Mouse (Mus musculus) testis, postnatal 14 days (tissue): Measurements from ENCODE around the gene Tmem205.

Experiments used
- DNase-seq: peaks from one replicate; pipeline ENCODE4 v3.0.0; 2021; ENCODE audit warnings: low spot score

The Tmem205 gene

DNA sequence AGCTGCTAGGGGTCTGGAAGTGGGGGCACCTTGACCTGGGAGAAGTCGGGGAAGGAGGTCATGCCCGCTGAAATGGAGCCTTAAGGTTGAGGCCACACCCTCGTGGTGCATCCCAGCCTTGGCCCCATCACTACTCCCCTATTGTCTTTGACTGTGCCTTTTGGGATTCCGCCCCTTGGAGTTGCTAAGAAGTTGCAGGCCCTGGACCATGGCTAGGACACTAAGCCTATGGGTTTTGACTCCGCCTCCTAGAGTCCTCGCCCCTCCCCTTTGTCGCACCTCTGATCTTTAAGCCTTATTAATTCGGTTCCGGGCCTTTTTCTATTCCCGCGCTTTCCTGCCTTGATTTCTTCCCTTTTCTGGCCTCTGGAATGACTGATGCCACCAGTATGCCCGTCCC, 16.3 kb upstream of the Tmem205 start:
- DNase-seq = no peak

GRCm38 (mm10) chr9:21943046-21943445, 15.7 kb upstream of the Tmem205 start:
- no peak for DNase-seq

DNA sequence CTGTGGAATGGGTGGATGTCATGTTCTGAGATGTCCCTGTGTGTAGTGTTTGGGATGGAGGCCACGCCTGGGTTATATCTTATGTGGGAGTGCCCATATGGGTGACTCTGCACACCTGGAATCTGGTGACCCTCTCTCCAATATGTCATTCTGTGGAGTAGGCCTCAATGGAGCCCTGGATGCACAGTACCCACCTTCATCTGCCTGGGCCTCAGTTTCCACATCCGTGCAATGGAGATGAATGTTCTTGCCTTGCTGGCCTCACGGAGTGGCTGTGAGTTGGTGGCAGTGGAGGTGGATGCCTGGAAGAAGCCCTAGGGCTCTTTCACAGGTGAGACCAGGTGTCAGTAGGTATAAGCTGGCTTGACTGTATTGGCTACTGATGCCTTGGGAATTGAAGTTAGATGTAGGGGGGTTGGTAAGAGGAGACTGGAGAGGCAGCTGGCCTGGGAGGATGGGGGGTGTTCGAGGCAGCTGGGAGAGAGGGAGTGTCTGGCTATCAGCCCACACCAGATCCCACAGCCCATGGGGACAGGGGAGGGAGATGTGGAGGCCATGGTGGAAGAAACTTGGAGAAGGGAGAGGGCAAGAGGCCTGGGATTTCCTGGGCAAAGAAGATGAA, 11.0 kb upstream of the Tmem205 start:
- DNase-seq = no peak

- no peak for DNase-seq
Observed at GRCm38 (mm10) chr9:21937711-21938175, 10.4 kb upstream of the Tmem205 start.

GRCm38 (mm10) chr9:21936692-21937570, 9.6 kb upstream of the Tmem205 start, which contains the start of gene Plppr2:
TSS of gene Plppr2 (plus strand) at chr9:21937033.
- DNase-seq = peak; percentile 94

DNA sequence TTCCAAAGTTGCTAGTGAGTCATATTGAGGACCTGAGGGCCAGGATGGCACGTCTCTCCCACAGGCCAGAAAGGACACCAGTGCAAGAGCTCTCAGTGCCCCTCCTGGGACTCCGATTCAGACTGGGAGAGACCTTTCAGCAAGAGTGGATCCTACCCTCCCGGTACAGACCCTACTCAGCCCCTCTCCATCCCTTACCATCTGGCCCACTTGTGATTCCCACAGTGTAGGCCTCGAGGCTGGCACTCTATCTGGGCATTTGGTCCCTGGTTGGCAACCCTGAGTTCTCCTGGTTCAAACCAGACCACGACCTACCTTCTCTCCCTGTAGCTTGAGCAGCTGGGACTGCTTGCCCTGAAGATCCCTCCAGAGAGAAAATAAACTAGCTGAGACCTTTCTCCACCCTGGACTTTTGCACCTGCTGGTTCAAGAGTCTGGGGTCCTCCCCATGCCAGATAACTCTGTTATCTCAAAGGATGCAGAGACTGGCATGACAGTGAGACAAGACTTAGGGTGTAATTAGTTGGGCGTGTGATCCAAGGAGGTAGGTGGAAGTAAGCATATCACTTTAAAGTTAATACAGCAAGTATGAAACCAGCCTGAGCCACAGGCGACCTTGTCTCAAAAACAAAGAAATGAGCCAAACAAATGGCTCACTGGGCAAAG, 8.2 kb upstream of the Tmem205 start:
- DNase-seq = no peak

- no peak for DNase-seq
Observed at GRCm38 (mm10) chr9:21934021-21934420, 6.7 kb upstream of the Tmem205 start.

DNA sequence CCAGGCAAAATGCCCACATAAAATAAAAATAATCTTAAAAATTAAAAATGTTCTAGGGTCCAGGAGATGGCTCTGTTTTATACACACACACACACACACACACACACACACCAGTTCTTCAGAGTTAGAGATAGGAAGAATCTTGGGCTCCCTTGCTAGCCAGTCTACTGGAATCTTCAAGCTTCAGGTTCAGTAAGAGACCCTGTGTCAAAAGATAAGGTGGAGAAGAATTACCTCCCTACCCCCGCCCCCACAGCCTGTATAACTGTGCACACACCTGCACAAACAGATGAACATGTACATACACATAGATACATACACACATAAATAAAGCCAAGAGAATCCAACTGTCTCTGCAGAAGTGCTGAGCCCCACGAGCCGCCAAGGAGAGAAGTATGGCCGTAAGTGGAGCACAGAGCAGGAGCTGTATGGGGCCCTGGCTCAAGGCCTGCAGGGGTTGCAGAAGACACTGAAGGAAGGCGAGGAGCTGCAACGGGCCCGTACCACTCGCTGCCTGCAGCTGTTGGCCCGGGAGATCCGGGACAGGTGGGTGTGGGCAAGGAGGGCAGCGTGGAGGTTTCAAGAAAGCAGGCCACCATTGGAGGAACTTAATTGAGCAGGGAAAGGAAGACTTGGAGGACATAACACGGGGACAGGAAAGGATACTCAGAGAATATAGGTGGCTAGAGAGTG, 5.2 kb upstream of the Tmem205 start:
- no peak for DNase-seq

GRCm38 (mm10) chr9:21932006-21932405, 4.7 kb upstream of the Tmem205 start:
- DNase-seq = no peak

- no peak for DNase-seq
Observed at GRCm38 (mm10) chr9:21929208-21929607, 1.9 kb upstream of the Tmem205 start.

DNA sequence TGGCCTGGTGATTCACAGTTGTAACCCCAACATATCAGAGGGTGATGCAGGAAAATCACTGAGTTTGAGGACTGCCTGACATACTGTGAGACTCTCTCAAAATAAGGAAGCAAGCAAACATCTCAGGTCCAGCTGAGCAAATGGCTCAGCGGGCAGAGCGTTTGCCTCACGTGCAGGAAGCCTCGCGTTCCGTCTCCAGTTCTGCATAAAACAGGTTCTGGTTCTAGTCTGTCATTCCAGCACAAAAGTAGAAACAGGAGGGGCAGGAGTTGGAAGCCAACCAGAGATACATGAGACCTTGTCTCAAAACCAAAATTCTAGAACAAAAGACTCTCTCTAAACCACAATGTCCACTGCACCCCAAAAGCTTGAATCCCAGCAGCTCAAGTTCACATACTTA, 572 bp downstream of the Tmem205 start:
- no peak for DNase-seq

DNA sequence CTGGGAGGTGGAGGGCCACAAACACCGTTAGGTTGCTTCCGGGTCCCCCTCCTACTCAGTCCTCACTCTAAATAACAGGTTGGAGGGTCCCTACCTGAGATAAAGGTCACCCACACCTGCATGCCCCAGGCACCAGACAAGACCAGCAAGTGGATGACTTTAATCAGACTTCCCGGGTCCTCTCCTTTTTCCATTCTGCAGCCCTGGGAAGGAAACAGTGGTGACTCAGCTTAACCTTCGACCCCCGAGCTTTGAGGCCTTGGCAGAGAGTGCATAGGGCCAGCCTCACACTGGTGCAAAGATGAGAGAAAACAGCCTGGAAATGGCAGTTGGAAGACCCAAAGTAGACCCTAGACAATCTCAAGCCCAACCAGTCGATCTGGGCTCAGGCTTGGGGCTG, 1.2 kb downstream of the Tmem205 start:
- no peak for DNase-seq

DNA sequence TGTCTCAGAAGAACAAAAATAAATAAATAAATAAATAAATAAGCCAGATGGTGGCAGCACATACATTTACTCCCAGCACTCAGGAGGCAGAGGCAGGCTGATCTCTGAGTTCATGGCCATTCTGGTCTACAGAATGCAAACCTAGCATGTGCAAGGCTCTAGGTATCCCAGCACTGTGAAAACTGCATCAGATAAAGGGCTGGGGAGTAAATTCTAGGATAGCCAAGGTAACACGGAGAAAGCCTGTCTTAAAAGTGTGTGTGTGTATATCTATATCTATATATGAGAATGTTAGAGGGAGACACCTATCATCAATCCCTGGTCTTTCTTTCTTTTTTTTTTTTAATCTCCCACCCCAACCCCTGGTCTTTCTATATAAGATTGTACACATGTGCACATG, 1.9 kb downstream of the Tmem205 start:
- DNase-seq = no peak

- no peak for DNase-seq
Observed at GRCm38 (mm10) chr9:21925034-21925433, 2.3 kb downstream of the Tmem205 start.

DNA sequence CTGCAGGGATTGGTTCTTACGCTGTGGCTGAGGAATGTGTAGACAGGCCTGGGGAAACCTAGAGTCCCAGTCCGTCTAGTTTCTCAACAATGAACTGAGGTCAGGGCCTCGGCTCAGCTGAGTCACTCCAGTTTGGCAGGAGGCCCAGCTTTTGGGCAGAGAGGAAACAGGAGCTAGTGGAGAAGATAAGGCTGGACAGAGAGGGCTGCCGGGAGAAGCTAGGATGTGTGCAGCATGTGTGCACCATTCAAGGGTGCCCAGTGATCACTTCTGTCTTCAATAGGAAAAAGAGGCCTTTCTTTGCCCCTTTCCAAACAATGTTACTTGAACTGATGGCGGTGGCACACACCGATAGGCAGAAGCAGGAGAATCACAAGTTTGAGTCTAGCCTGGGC, 3.3 kb downstream of the Tmem205 start:
- peak; percentile 87 for DNase-seq

DNA sequence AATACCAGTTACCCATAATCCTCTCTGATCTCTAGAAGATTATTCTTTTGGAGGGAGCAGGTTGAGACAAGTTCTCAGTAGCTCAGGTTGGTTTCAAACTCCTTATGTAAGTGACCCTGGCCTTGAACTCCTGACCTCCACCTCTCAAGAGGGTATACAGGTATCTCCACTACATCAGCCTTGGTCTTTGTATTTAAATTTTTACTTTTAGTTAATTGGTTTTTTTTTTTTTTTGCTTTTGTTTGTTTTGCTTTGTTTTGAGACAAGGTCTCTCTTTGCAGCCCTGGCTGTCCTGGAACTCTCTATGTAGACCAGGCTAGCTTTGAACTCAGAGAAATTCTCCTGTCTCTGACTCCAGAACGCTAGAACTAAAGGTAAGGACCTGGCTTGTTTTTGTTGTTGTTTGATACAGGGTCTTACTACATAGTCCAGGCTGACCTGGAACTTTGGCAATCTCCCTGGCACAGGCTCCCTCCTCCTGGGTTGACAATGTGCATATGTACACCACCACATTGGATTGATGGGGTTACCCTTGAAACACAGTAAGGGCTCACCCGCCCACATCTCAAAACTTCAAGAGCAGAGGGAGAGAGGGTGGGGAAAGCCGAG, 3.8 kb downstream of the Tmem205 start:
- no peak for DNase-seq

- no peak for DNase-seq
Observed at GRCm38 (mm10) chr9:21923036-21923435, 4.3 kb downstream of the Tmem205 start.

- no peak for DNase-seq
Observed at GRCm38 (mm10) chr9:21918692-21919384, 8.5 kb downstream of the Tmem205 start.

- peak; percentile 94 for DNase-seq
Observed at GRCm38 (mm10) chr9:21918035-21918592, 9.2 kb downstream of the Tmem205 start, which contains the start of gene Rab3d. TSS of gene Rab3d (minus strand) at chr9:21918192.

- no peak for DNase-seq
Observed at GRCm38 (mm10) chr9:21917493-21918034, 9.8 kb downstream of the Tmem205 start.
